Mouse (Mus musculus) kidney, postnatal 0 days (tissue): Measurements from ENCODE around the gene Acot7. TPM values are rescaled to one million over a fixed set of nuclear protein-coding genes. Genes with fewer than 3 reads are reported as not detected.
A peak's percentile ranks its signal among the peaks of the same experiment; 100 is the strongest.

Experiments
- ATAC-seq: fragments of 200-750 bp; cut with Nextera tagmentation; replicated peaks from 2 replicates; pipeline ENCODE4 v1.8.0; 2017; ENCODE audit warnings: low read depth, moderate number of reproducible peaks, moderate TSS enrichment, moderate library complexity; ENCODE audit not compliant: low FRiP score
- DNase-seq: peaks from one replicate; pipeline ENCODE4 v3.0.0-alpha.2; 2016; ENCODE audit warnings: low spot score
- H3K27ac ChIP-seq: fragments of 300-500 bp; sonication (generic); 2 replicates; pipeline ENCODE4 v1.5.1; 2014; ENCODE audit warnings: mild to moderate bottlenecking
- H3K27me3 ChIP-seq: fragments of 300-500 bp; sonication (generic); 2 replicates; pipeline ENCODE4 v1.6.1; 2014; ENCODE audit warnings: low read length, mixed read lengths; ENCODE audit not compliant: insufficient read depth
- H3K36me3 ChIP-seq: fragments of 300-500 bp; sonication (generic); 2 replicates; pipeline ENCODE4 v1.6.1; 2014; ENCODE audit warnings: low read length, mixed read lengths; ENCODE audit not compliant: insufficient read depth
- H3K4me1 ChIP-seq: fragments of 300-500 bp; sonication (generic); replicated peaks from 2 replicates; pipeline ENCODE4 v1.6.1; 2014; ENCODE audit warnings: antibody characterized with exemption, low read length, mixed read lengths; ENCODE audit not compliant: insufficient read depth
- H3K4me2 ChIP-seq: fragments of 300-500 bp; sonication (generic); 2 replicates; pipeline ENCODE4 v1.6.1; 2014; ENCODE audit warnings: mild to moderate bottlenecking, low read length, moderate library complexity, mixed read lengths
- H3K4me3 ChIP-seq: fragments of 300-500 bp; sonication (generic); replicated peaks from 2 replicates; pipeline ENCODE4 v1.5.1; 2014; ENCODE audit warnings: low read depth, low read length
- H3K9ac ChIP-seq: fragments of 300-500 bp; sonication (generic); 2 replicates; pipeline ENCODE4 v1.6.1; 2014; ENCODE audit warnings: low read depth, low read length
- H3K9me3 ChIP-seq: fragments of 300-500 bp; sonication (generic); replicated peaks from 2 replicates; pipeline ENCODE4 v1.6.1; 2016; ENCODE audit warnings: low read length, inconsistent platforms, mixed read lengths
- CTCF ChIP-seq: IDR thresholded peaks from 2 replicates; pipeline ENCODE4 v1.5.1; 2016; ENCODE audit warnings: antibody characterized with exemption, low read depth, mild to moderate bottlenecking, moderate library complexity
- WGBS: fragments of 180-500 bp; shearing (Covaris S2); extraction: QIAGEN DNeasy Blood & Tissue Kit; methylation state at CpG from one replicate; pipeline ENCODE4 v1.1.7; 2014; 5-methylcytosine and 5-hydroxymethylcytosine counted together
- polyA plus RNA-seq: library from polyadenylated mRNA; unstranded; fragments of >200 nt; fragmentation: Nextera tagmentation; extraction: Ambion mirVana; gene quantifications from 2 replicates; pipeline ENCODE4 v1.2.1, GENCODE M21; 2015

Gene Acot7
- polyA plus RNA-seq, 1 experiment from 2014 or later, result 56.4 TPM

- peak overlapping the region; percentile 58 for H3K9ac ChIP-seq
- H3K4me1 ChIP-seq, result peaks cover 13% of the 10 kb centered on the region; the same call in 1 of the 2 replicates
- no peaks in the 10 kb centered on the region for H3K9me3 ChIP-seq
- DNase-seq (no peak), ATAC-seq (0 out of 2 replicates have a peak, but pooled peaks have one; percentile 19)
- H3K27ac ChIP-seq, result no peak overlapping the region
- H3K36me3 ChIP-seq, result no peaks in the 10 kb centered on the region
- H3K4me2 ChIP-seq, result peak overlapping the region; percentile 91
- H3K4me3 ChIP-seq, result peak overlapping the region; percentile 57
- WGBS, result 1% methylated on average over 20 of the region's 20 CpGs
- no peaks in the 10 kb centered on the region for H3K27me3 ChIP-seq
- no peak for TF ChIP-seq CTCF
These were observed 96.8 kb downstream of the Acot7 start for GRCm38 (mm10) chr4:152274681-152275131.

- Histone ChIP-seq H3K9ac (no peak overlapping the region), H3K4me1 (peaks cover 13% of the 10 kb centered on the region; the same call in 1 of the 2 replicates), H3K4me2 (no peak overlapping the region), H3K9me3 (no peaks in the 10 kb centered on the region), H3K36me3 (no peaks in the 10 kb centered on the region), H3K4me3 (no peak overlapping the region), H3K27me3 (no peaks in the 10 kb centered on the region), H3K27ac (no peak overlapping the region)
- WGBS, result 56% methylated on average over 10 of the region's 10 CpGs
- peak; percentile 71 for TF ChIP-seq CTCF
- DNase-seq (no peak), ATAC-seq (no peak)
These were observed 98.7 kb downstream of the Acot7 start for GRCm38 (mm10) chr4:152276389-152277347.

GRCm38 (mm10) chr4:152277916-152278315, 100.0 kb downstream of the Acot7 start:
- Histone ChIP-seq H3K4me3 (no peak overlapping the region), H3K4me1 (peaks cover 9% of the 10 kb centered on the region; the same call in 1 of the 2 replicates), H3K4me2 (no peak overlapping the region), H3K36me3 (no peaks in the 10 kb centered on the region), H3K27me3 (peaks cover 12% of the 10 kb centered on the region), H3K9me3 (no peaks in the 10 kb centered on the region), H3K9ac (no peak overlapping the region), H3K27ac (no peak overlapping the region)
- TF ChIP-seq CTCF, result peak; percentile 15; the same call in 1 of the 2 replicates
- 67% methylated on average over 2 of the region's 2 CpGs for WGBS
- DNase-seq (no peak), ATAC-seq (no peak)

GRCm38 (mm10) chr4:152278986-152279385, 101.1 kb downstream of the Acot7 start:
- ATAC-seq (no peak), DNase-seq (no peak)
- Histone ChIP-seq H3K27me3 (peaks cover 22% of the 10 kb centered on the region), H3K4me3 (no peak overlapping the region), H3K4me2 (no peak overlapping the region), H3K9ac (no peak overlapping the region), H3K4me1 (peaks cover 10% of the 10 kb centered on the region; the same call in 1 of the 2 replicates), H3K27ac (no peak overlapping the region), H3K9me3 (no peaks in the 10 kb centered on the region), H3K36me3 (no peaks in the 10 kb centered on the region)
- WGBS, result 91% methylated on average over 23 of the region's 23 CpGs
- no peak for TF ChIP-seq CTCF

GRCm38 (mm10) chr4:152281601-152282000, 103.7 kb downstream of the Acot7 start:
- TF ChIP-seq CTCF, result no peak
- no peaks in the 10 kb centered on the region for H3K36me3 ChIP-seq
- no peak overlapping the region for H3K9ac ChIP-seq
- DNase-seq, result no peak
- no peak overlapping the region for H3K4me2 ChIP-seq
- no peak overlapping the region for H3K27ac ChIP-seq
- WGBS, result 52% methylated on average over 15 of the region's 15 CpGs
- 0 out of 2 replicates have a peak, but pooled peaks cover 5% of the 10 kb centered on the region for H3K4me1 ChIP-seq
- H3K4me3 ChIP-seq, result no peak overlapping the region
- no peak for ATAC-seq
- peaks cover 41% of the 10 kb centered on the region for H3K27me3 ChIP-seq
- H3K9me3 ChIP-seq, result no peaks in the 10 kb centered on the region

- Histone ChIP-seq H3K27ac (no peak overlapping the region), H3K4me2 (peak overlapping the region; percentile 46), H3K4me1 (0 out of 2 replicates have a peak, but pooled peaks cover 5% of the 10 kb centered on the region), H3K4me3 (peak overlapping the region; percentile 1; the same call in 1 of the 2 replicates), H3K9ac (no peak overlapping the region), H3K27me3 (peaks cover 52% of the 10 kb centered on the region), H3K9me3 (no peaks in the 10 kb centered on the region), H3K36me3 (no peaks in the 10 kb centered on the region)
- DNase-seq, result no peak
- 16% methylated on average over 33 of the region's 34 CpGs for WGBS
- TF ChIP-seq CTCF, result no peak
- no peak for ATAC-seq
These were observed 104.8 kb downstream of the Acot7 start for GRCm38 (mm10) chr4:152282721-152283120.
